Mouse (Mus musculus): ENCODE measurements at regions not wholly inside any gene's neighbourhood (a gene's known extent, or its start where the extent isn't known, plus 50 kb on each side); places are given as distances from the start of the nearest gene placed in this dataset.

DNA sequence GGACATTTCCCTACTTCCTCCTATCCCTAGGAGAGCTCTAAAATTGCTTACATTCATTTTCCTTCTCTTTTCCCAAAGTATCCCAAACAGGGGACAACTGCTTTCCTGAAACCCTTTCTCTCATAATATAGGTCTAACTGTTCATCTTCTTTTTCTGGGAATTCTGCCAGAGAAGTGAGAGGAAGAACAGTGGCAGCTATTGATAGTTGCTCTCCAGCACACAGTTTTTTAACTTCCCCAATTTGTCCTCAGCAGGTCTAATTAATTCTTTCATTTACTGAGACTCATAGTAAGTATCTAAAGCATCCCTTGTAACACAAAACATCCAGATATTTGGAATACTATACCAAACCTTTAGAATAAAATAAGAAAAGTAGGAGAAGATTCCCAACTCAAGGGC lies 53.7 kb upstream of the Crisp1 start:
- TF ChIP-seq CTCF (IDR thresholded peaks at IDR 0.05; ENCODE audit: low read depth) (no peak), EP300 (optimal IDR thresholded peaks at IDR 0.05) (no peak)

Measured in stomach, postnatal 0 days (tissue).